Mouse (Mus musculus) kidney, adult 2 months (tissue): ENCODE results near the gene Gm49325.

Experiments
- CTCF ChIP-seq: fragments of 200-500 bp; conservative IDR thresholded peaks from 2 replicates; pipeline ENCODE4 v1.5.1; 2011; ENCODE audit warnings: low read depth, mild to moderate bottlenecking, control low read depth, low read length, moderate library complexity, mixed read lengths; ENCODE audit not compliant: insufficient read depth, insufficient read length
- POLR2A ChIP-seq: fragments of 200-500 bp; IDR thresholded peaks from one replicate; pipeline ENCODE4 v1.6.1; 2011; ENCODE audit warnings: low read depth, low read length, control low read depth

DNA sequence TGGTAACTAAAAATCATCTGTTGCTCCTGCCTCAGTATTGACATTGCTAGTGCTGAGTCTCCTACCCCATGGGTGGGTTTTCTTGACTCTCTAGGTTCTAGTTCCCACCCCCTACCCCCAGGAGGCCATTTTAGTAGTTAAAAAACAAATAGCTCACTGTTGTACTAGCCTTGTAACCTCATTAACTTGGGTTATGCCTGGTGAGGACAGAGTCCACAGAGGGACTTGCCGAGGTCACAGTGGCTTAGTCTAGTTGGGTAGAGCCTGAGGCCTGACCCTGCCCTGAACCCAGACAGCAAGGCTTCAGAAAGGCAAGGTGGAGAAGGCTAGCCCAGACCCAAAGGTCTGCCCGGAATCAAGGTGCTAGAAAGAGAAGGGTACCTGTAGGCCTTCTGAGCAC is 18.0 kb upstream of the Gm49325 start:
- TF ChIP-seq POLR2A: no peak
- no peak for TF ChIP-seq CTCF
